Mouse (Mus musculus) adrenal gland, postnatal 0 days (tissue): ENCODE results near the gene Layn. TPM values are rescaled to one million over a fixed set of nuclear protein-coding genes. Genes with fewer than 3 reads are reported as not detected.

ENCODE experiments used
- microRNA-seq: library from miRNA; unstranded; fragments of <30 nt; microRNA quantifications from one replicate; pipeline ENCODE4, GENCODE M21; 2016; ENCODE audit warnings: borderline replicate concordance; ENCODE audit not compliant: insufficient number of aligned reads
- polyA plus RNA-seq: library from polyadenylated mRNA; unstranded; fragments of >200 nt; fragmentation: Nextera tagmentation; extraction: Ambion mirVana; gene quantifications from 2 replicates; pipeline ENCODE4 v1.2.1, GENCODE M21; 2015

The Layn gene
- polyA plus RNA-seq: 8.7 and 9.7 TPM in 2 replicates

DNA sequence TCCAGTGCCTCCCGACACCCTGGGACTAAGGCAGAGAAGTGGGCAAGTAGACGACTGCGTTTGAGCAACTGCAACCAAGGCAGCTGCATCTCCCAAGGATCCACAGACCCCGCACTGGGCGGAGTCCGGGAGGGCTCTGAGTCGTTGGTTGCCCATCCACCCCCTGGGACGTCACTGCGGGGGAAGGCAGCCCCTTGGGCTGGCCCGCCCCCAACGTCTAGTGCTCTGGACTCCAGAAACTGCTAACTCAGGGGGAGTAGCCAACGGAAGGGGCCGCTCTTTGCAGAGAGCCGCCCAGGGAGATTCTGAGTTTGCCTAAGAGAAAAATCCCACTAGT, at the start of gene Layn:
Layn (minus strand) TSS at position 116 of the 337 bp plus-strand sequence.

DNA sequence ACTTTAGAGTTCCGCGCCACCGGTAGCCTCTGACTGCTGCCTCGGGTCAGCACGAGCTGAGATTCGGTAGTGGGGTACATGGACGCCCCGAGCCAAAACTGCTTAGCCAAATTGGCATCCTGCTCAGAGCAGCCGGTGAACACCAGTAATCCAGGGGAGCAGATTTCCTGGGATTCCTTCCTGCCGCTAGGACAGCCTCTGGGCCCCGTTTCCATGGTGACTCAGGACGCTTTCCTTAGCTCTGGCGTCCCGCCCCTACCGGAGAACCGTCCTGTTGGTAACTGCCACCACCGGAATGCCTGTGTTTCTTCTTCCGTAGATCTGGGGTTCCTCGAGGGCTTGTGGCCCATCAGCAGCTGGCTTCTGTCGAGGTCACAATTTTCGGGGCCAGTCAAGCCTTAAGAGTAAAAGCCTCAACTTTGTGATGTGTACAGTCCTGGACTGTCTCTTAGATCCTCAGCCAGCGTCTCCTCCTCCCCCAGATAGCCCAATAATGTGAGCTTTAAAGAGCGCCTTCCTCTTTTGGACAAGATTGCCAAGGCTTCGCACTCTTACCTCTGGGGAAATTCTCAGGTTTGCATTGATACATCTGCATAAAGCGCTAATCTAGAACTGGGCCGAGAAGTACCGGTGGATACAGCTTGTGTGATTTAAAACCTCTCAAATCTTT, 25.0 kb upstream of the Layn start, which contains the start of gene 4833427G06Rik:
4833427G06Rik (minus strand) TSS at position 323 of the 670 bp plus-strand sequence.

DNA sequence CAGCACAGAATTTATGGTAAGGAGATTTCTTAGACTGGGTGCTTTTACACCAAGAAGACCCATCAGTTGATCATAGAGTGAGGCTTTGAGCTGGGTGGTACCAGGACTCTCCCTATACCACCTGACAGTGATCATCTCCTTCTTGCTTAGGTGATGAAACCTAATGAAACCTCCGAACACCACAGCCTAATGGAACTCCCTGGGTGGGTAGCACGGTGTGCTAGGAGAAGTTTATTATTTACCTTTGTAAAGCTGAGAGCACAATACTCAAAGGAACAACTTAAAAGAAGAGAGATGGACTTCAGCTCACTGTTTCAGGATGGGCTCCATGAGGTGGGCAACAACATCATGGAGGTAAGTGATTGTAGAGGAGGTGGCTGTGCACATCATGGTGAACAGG, 16.3 kb downstream of the Layn start, which contains the start of gene Btg4:
Btg4 (plus strand) TSS at position 301 of the 400 bp plus-strand sequence.

DNA sequence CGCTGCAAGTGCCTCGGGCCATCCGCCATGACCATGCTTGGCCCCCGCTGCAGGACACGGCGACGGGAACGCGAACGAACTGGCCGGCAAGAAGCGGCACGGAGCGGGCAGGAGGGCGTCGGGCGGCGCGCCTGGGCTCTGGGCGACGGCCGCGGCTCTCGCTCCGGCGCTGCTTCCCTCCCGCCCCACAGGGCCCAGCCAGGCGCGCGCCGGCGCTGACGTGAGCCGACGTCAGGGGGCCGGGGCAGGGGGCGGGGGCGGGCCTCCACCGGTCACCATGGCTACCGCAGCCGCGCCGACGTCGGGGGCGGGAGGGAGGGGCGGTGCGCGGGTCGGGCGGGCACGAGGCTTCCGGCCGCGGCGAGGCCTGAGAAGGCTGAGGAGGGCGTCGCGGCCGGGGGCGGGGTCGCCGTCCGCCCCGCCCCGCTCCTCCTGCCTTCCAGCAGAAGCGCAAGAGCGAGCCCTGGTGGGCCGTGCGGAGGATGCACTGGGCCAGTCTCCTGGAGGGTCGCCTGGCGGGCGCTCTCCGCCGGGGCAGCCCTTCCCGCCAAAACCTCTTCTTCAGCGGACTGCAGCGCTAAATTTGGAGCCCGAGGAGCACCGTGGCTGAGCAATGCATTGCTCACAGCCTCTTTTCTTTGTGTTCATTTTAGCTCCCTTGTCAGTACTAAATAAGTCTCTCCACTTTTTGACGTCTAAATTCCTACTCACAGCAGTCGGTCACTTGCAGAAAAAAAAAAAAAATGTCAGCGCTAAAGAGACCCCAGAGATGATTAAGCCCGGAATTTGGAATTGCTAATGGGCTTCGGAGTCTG, 67.8 kb downstream of the Layn start, which contains the start of gene Sik2:
Sik2 (minus strand) TSS at position 233 of the 815 bp plus-strand sequence.

Small RNA genes within 50 kb of the gene (microRNA-seq; reads per million reads assigned to microRNA genes)
- 184 reads per million, percentile 52 among the genes with 10 or more reads in this experiment for gene Mir34b
- 4,025 reads per million, percentile 88 among the genes with 10 or more reads in this experiment for gene Mir34c

Other genes starting within 250 kb of the Layn start
- 14.4 and 22.7 TPM in 2 replicates for gene Ppp2r1b, start 231.8 kb downstream of the Layn start, polyA plus RNA-seq
- gene Sik2, start 68.0 kb downstream of the Layn start, polyA plus RNA-seq: 14.0 and 14.3 TPM in 2 replicates
- gene Btg4, start 16.2 kb downstream of the Layn start, polyA plus RNA-seq: not detected in 2 replicates
- gene 4833427G06Rik, start 25.0 kb upstream of the Layn start, polyA plus RNA-seq: 0.69 and 0.72 TPM in 2 replicates
- gene Gm32742, start 88.4 kb upstream of the Layn start, polyA plus RNA-seq: not detected in 2 replicates
- 0.25 and 0.58 TPM in 2 replicates for gene Pou2af1, start 136.6 kb upstream of the Layn start, polyA plus RNA-seq
- 3.7 and 5.8 TPM in 2 replicates for gene Colca2, start 201.5 kb upstream of the Layn start, polyA plus RNA-seq